8 mouse cellular contexts compared by ENCODE assay signal in genomic region chr9:107533791-107534407, GRCm38 (mm10). TPM values are rescaled to one million over a fixed set of nuclear protein-coding genes. Genes with fewer than 3 reads are reported as not detected.
DNase-seq lines count a peak whose midpoint lies in the region; ATAC-seq lines count a peak whose summit lies in the region.

Tmem115 (plus strand) TSS chr9:107533945.

- intact Hi-C loops in left cerebral cortex, postnatal 10 days (cut with DNase I) = loop anchor here (10.0 kb wide), 1 partner anchor 649 kb away; the partner anchor contains the start of gene Rbm15b

- ATAC-seq in inflammation-experienced regulatory T-cells, adult 6 months = peak; percentile 99
- ATAC-seq in megakaryocyte-erythroid progenitor cell, adult 5-6 weeks (replicated peaks; ENCODE audit: low FRiP score, low TSS enrichment, poor library complexity, severe bottlenecking) = peak; percentile 92

- peak; percentile 96 for DNase-seq in adipocyte (ENCODE audit: low spot score)
- DNase-seq in embryo, embryonic 10 days (ENCODE audit: low spot score) = peak; percentile 98
- DNase-seq in gastrocnemius, postnatal 10 days = peak; percentile 83
- peak; percentile 95 for DNase-seq in left cerebral cortex, postnatal 10 days (ENCODE audit: extremely low spot score in 1 of 2, low spot score in 2 of 2)
- DNase-seq in right cerebral cortex, postnatal 25 days = peak; percentile 94
- DNase-seq in urinary bladder, postnatal 4 days (ENCODE audit: low spot score in 2 of 2) = peak; percentile 89 to 93

RNA-seq across cellular contexts. Expression of gene Tmem115, which starts in this region (rescaled TPM):
- 10 to 100 TPM; 20.2 to 22.7 TPM for total RNA-seq in gastrocnemius, postnatal 10 days (2021)
- polyA plus RNA-seq in inflammation-experienced regulatory T-cells, adult 6 months (2017; shearing (Covaris generic)) = 10 to 100 TPM; 17.5 to 28.0 (median 19.6) TPM
- 10 to 100 TPM; 31.8 to 35.7 TPM for total RNA-seq in left cerebral cortex, postnatal 10 days (2021)
- 15.0 and 18.4 TPM in 2 replicates for total RNA-seq in megakaryocyte-erythroid progenitor cell, adult 5-6 weeks (2014; fragmentation: Nextera tagmentation)
- 13.3 and 15.7 TPM in 2 replicates for total RNA-seq in megakaryocyte-erythroid progenitor cell, adult 5-6 weeks (2017)

Comparison
In these comparisons a context has a peak if more than half of its experiments do, and no peak if none do; other contexts are left out.
1. Peak in every context shown above with its lines: DNase-seq and ATAC-seq.